Mouse (Mus musculus) midbrain, embryonic 14.5 days (tissue): ENCODE results near the gene Gtpbp4. TPM values are rescaled to one million over a fixed set of nuclear protein-coding genes. Genes with fewer than 3 reads are reported as not detected.

ENCODE experiments used
- ATAC-seq: fragments of 200-750 bp; cut with Nextera tagmentation; 2 replicates; pipeline ENCODE4 v1.8.0; 2017; ENCODE audit warnings: moderate number of reproducible peaks, moderate library complexity; ENCODE audit not compliant: low FRiP score, low TSS enrichment
- DNase-seq: peaks from one replicate; pipeline ENCODE4 v3.0.0-alpha.2; 2015
- H3K27ac ChIP-seq: fragments of 300-500 bp; sonication (generic); replicated peaks from 2 replicates; pipeline ENCODE4 v1.5.1; 2014; ENCODE audit warnings: mild to moderate bottlenecking, low read depth, low read length, moderate library complexity
- H3K27me3 ChIP-seq: fragments of 300-500 bp; sonication (generic); 2 replicates; pipeline ENCODE4 v1.6.1; 2014; ENCODE audit warnings: low read length, control low read depth, mixed read lengths; ENCODE audit not compliant: control insufficient read depth, insufficient read depth
- H3K36me3 ChIP-seq: fragments of 300-500 bp; sonication (generic); 2 replicates; pipeline ENCODE4 v1.6.1; 2014; ENCODE audit warnings: low read length, control low read depth; ENCODE audit not compliant: control insufficient read depth, insufficient read depth
- H3K4me1 ChIP-seq: fragments of 300-500 bp; sonication (generic); 2 replicates; pipeline ENCODE4 v1.6.1; 2014; ENCODE audit warnings: mild to moderate bottlenecking, antibody characterized with exemption, low read length, control low read depth; ENCODE audit not compliant: control insufficient read depth, insufficient read depth
- H3K4me2 ChIP-seq: fragments of 300-500 bp; sonication (generic); 2 replicates; pipeline ENCODE4 v1.6.1; 2014; ENCODE audit warnings: mild to moderate bottlenecking, low read length, moderate library complexity
- H3K4me3 ChIP-seq: fragments of 300-500 bp; sonication (generic); replicated peaks from 2 replicates; pipeline ENCODE4 v1.5.1; 2014; ENCODE audit warnings: low read depth, low read length
- H3K9ac ChIP-seq: fragments of 300-500 bp; sonication (generic); replicated peaks from 2 replicates; pipeline ENCODE4 v1.6.1; 2014; ENCODE audit warnings: mild to moderate bottlenecking, low read length, moderate library complexity
- H3K9me3 ChIP-seq: fragments of 300-500 bp; sonication (generic); 2 replicates; pipeline ENCODE4 v1.6.1; 2016; ENCODE audit warnings: low read length, control low read depth, mixed read lengths; ENCODE audit not compliant: control insufficient read depth
- WGBS: fragments of 180-500 bp; shearing (Covaris S2); extraction: QIAGEN DNeasy Blood & Tissue Kit; methylation state at CpG from one replicate; pipeline ENCODE4 v1.1.7; 2014; 5-methylcytosine and 5-hydroxymethylcytosine counted together
- polyA plus RNA-seq: library from polyadenylated mRNA; unstranded; fragments of >200 nt; fragmentation: Nextera tagmentation; extraction: Ambion mirVana; gene quantifications from 2 replicates; pipeline ENCODE4 v1.2.1, GENCODE M21; 2014

The Gtpbp4 gene
- polyA plus RNA-seq, 1 experiment from 2014 or later, result 79.3 TPM

DNA sequence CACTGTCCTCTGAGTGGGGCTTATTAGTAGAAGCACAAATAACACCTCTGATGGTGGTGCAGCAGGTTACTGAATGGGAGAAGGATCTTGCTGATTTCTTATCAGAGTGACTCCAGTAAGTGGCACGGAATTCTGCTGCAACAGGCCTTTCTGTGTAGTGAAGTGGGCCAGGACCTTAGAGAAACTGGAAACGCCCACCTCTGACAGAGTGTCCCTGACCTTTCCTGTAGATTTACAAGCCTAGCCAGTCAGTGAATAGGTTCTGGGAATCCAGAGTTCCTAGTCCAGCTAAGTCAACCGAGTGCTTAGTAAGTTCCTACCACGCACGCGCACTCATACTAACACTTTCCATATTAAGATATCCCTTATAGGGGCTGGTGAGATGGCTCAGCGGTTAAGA, 25.7 kb upstream of the Gtpbp4 start:
- H3K4me2 ChIP-seq, result no peak overlapping the region
- ATAC-seq, result no peak
- H3K27ac ChIP-seq, result no peak overlapping the region
- no peak for DNase-seq
- no peak overlapping the region for H3K9ac ChIP-seq
- WGBS, result 88% methylated on average over 7 of the region's 7 CpGs
- no peaks in the 10 kb centered on the region for H3K36me3 ChIP-seq
- no peaks in the 10 kb centered on the region for H3K27me3 ChIP-seq
- H3K9me3 ChIP-seq, result no peaks in the 10 kb centered on the region
- no peaks in the 10 kb centered on the region for H3K4me1 ChIP-seq
- H3K4me3 ChIP-seq, result no peak overlapping the region

DNA sequence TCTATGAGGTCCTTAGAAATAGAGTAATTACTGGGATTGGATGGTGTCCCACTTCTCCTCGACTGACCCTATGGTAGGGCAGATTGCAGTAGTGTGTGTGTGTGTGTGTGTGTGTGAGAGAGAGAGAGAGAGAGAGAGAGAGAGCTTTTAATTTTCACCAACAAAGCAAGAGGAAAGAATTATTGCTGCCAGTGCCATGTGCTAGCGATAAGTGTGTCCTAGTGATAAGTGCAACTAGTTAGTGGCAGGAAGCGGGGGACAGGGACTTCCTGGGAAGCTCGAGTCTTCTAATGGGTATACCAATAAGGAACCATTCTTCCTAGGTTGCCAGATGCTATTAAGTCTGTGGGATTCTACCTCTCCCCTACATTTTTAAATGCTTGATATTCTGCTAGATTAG, 23.8 kb upstream of the Gtpbp4 start:
- no peak for ATAC-seq
- no peak overlapping the region for H3K4me3 ChIP-seq
- H3K27me3 ChIP-seq, result no peaks in the 10 kb centered on the region
- H3K9me3 ChIP-seq, result no peaks in the 10 kb centered on the region
- no peaks in the 10 kb centered on the region for H3K36me3 ChIP-seq
- no peak overlapping the region for H3K27ac ChIP-seq
- H3K9ac ChIP-seq, result no peak overlapping the region
- 90% methylated on average over 4 of the region's 4 CpGs for WGBS
- DNase-seq, result no peak
- H3K4me2 ChIP-seq, result no peak overlapping the region
- no peaks in the 10 kb centered on the region for H3K4me1 ChIP-seq

DNA sequence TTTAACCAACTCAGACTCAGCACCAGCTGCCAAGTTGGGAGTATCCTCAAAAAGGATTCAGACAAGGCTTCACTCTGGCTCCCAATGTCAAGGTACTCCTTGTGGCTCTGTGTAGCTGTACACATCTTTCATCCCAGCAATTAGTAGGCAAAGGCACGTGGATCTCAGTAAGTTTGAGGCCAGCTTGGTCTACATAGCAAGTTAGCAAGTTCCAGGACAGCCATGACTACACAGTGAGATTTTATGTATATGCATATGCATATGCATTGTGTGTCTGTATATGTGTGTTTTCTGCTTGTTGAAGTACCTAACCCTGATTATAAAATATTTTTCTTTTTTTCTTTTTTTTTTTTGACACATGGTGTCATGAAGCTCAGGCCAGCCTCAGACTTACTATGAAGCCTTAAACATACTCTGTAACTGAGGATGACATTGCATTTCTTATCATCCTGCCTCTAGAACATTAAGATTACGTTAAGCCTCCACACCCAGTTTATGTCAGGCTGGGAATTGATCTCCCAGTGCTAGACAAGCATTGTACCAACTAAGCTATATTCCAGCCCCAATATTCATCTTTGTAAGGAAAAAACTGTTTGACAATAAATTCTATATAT, 23.2 kb upstream of the Gtpbp4 start:
- H3K4me3 ChIP-seq, result no peak overlapping the region
- no peaks in the 10 kb centered on the region for H3K9me3 ChIP-seq
- no peak for ATAC-seq
- H3K4me2 ChIP-seq, result no peak overlapping the region
- DNase-seq, result no peak
- H3K27ac ChIP-seq, result no peak overlapping the region
- H3K27me3 ChIP-seq, result no peaks in the 10 kb centered on the region
- no peak overlapping the region for H3K9ac ChIP-seq
- no peaks in the 10 kb centered on the region for H3K36me3 ChIP-seq
- H3K4me1 ChIP-seq, result no peaks in the 10 kb centered on the region
- WGBS, result 74% methylated on average over 2 of the region's 2 CpGs

DNA sequence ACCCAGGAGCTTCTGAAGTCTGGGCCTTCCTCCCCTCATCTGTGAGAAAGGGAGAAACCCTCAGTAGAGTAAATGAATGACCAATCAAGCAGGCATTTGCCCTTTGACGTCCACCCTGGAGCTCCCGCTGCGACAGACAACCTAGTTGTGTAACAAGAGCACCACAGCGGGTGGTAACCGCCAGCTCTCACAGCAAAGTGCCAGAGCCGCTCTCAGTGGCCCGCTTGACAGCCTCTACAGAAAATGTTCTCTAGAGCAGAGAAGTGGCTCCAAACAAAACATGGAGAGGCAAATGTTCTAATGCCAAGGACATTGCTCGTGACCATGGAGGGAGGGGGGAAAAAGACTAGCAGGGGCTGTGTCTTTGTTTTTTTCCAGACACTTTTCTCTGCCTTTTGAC, 21.3 kb upstream of the Gtpbp4 start:
- 4% methylated on average over 8 of the region's 8 CpGs for WGBS
- Histone ChIP-seq H3K27me3 (no peaks in the 10 kb centered on the region), H3K9ac (no peak overlapping the region), H3K27ac (no peak overlapping the region), H3K36me3 (no peaks in the 10 kb centered on the region), H3K4me2 (no peak overlapping the region), H3K4me3 (no peak overlapping the region), H3K9me3 (no peaks in the 10 kb centered on the region), H3K4me1 (no peaks in the 10 kb centered on the region)
- DNase-seq, result no peak
- no peak for ATAC-seq

DNA sequence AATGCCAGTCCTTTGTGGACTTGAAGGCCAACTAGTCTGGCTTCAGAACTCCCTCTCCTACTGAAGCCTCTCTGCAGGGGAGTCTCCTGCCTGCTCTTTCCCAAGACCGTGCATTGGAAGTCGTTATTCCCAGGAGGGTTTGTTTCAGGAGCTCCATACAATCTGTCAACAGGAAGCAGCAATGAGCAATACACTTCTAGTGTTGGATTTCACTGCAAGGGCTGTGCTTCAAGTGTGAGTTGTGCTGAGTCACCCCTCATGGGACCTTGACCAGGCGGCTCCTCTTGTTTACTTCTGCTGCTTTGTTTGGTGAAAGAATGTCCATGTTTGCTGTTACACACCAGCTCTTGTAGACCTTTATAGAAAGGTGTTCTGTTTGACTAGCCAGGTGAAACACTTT, 18.5 kb upstream of the Gtpbp4 start:
- H3K36me3 ChIP-seq, result no peaks in the 10 kb centered on the region
- H3K27me3 ChIP-seq, result no peaks in the 10 kb centered on the region
- 53% methylated on average over 3 of the region's 3 CpGs for WGBS
- DNase-seq, result no peak
- H3K4me1 ChIP-seq, result no peaks in the 10 kb centered on the region
- ATAC-seq, result no peak
- H3K4me3 ChIP-seq, result no peak overlapping the region
- H3K27ac ChIP-seq, result no peak overlapping the region
- no peaks in the 10 kb centered on the region for H3K9me3 ChIP-seq
- H3K9ac ChIP-seq, result no peak overlapping the region
- no peak overlapping the region for H3K4me2 ChIP-seq

DNA sequence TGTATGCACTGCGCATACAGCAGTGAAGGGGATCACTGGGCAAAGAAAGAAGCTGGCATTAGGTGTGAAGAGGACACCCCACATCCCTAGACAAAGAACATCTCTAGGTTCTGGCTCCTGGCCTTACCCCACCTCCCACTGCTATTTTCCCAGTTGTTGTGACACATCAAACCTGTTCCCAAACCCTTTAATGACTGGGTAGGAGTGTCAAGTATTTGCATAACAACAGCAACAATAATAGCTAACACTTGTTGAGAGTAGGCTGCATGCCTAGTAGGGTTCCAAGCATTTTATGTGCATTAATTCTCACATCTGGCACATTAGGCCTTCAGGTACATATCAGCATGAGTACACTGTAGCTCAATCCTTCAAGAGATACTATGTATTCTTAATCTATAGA, 17.6 kb upstream of the Gtpbp4 start:
- 74% methylated on average over 1 of the region's 1 CpGs for WGBS

DNA sequence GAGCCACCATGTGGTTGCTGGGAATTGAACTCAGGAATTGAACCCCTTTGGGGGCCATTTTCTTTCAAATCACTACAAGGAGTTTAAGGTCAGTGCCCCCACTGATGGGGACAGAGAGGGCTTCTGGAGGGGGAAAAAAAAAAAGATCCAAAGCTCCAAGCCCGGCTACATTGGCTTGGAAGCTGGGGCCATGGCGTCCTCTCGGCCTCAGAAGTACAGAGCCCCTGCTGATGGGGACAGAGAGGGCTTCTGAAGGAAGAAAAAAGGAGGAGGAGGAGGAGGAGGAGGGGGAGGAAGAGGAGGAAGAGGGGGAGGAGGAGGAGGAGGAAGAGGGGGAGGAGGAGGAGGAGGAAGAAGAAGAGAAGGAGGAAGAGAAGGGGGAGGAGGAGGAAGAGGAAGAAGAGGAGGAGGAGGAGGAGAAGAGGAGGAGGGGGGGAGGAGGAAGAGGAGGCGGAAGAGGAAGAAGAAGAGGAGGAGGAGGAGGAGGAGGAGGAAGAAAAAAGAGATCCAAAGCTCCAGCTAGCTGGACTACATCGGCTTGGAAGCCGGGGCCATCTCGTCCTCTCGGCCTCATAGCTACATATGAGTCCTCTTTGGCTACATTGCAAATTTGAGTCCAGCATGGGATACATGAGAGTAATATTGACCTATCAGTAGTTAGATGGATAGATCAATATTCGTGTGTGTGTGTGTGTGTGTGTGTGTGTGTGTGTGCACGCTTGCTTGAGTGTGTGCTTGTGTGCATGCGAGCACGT, 15.9 kb upstream of the Gtpbp4 start:
- ATAC-seq, result no peak
- H3K4me3 ChIP-seq, result no peak overlapping the region
- 65% methylated on average over 12 of the region's 12 CpGs for WGBS

More for the DNA sequence above, 17.6 kb upstream of the Gtpbp4 start:
- Histone ChIP-seq H3K27me3 (no peaks in the 10 kb centered on the region), H3K36me3 (no peaks in the 10 kb centered on the region), H3K4me1 (no peaks in the 10 kb centered on the region), H3K27ac (no peak overlapping the region), H3K4me2 (no peak overlapping the region), H3K9ac (no peak overlapping the region), H3K4me3 (no peak overlapping the region), H3K9me3 (no peaks in the 10 kb centered on the region)
- ATAC-seq, result no peak
- no peak for DNase-seq

DNA sequence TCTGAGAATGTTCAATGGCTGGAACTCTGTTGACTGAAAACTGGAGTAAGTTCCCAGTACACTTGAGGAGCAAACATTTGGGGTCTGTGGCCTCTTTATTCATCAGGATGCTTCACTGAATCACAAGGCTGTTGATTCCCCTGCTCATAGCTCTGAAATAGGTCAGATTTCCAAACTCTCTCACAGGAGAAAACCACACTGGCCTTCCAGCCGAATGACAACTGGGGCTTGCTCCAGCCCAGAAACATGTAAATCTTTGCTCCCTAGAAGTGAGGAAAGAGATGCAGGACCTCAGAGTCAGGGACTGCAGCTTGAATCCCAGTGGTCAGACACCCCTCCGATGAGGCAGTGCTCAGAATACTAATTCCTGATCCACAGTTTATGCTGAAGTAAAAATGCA, 7.4 kb upstream of the Gtpbp4 start:
- no peak for DNase-seq
- 82% methylated on average over 2 of the region's 2 CpGs for WGBS
- H3K27me3 ChIP-seq, result no peaks in the 10 kb centered on the region
- H3K4me3 ChIP-seq, result no peak overlapping the region
- H3K9ac ChIP-seq, result no peak overlapping the region
- H3K27ac ChIP-seq, result no peak overlapping the region
- no peak for ATAC-seq
- no peaks in the 10 kb centered on the region for H3K4me1 ChIP-seq
- H3K4me2 ChIP-seq, result no peak overlapping the region
- H3K36me3 ChIP-seq, result no peaks in the 10 kb centered on the region
- H3K9me3 ChIP-seq, result no peaks in the 10 kb centered on the region

More for the DNA sequence above, 15.9 kb upstream of the Gtpbp4 start:
- H3K9ac ChIP-seq, result no peak overlapping the region
- peak; percentile 86 for DNase-seq
- no peaks in the 10 kb centered on the region for H3K36me3 ChIP-seq
- no peak overlapping the region for H3K27ac ChIP-seq
- H3K4me1 ChIP-seq, result no peaks in the 10 kb centered on the region
- no peaks in the 10 kb centered on the region for H3K9me3 ChIP-seq
- H3K4me2 ChIP-seq, result no peak overlapping the region
- no peaks in the 10 kb centered on the region for H3K27me3 ChIP-seq

DNA sequence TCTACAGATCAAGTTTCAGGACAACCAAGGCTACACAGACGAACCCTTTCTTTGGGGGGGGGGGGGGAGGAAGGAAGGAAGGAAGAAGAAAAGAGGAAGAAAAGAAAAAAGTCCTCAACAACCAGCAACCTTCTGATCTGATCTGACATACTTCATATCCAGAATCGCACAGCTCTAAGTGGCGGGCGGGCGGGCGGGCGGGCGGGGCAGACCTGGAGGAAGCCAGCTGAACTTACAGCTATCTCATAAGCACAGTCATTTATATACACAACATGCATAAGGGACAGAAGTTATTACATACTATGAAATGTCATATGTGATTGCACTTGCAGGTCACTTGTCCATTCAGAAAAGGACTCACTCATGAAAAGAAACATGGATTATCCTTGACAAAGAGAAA, 3.6 kb upstream of the Gtpbp4 start:
- 94% methylated on average over 8 of the region's 8 CpGs for WGBS
- H3K9ac ChIP-seq, result no peak overlapping the region
- no peak overlapping the region for H3K4me3 ChIP-seq
- ATAC-seq (no peak), DNase-seq (no peak)
- no peaks in the 10 kb centered on the region for H3K9me3 ChIP-seq
- H3K4me2 ChIP-seq, result no peak overlapping the region
- H3K27me3 ChIP-seq, result no peaks in the 10 kb centered on the region
- peaks cover 12% of the 10 kb centered on the region for H3K4me1 ChIP-seq
- no peaks in the 10 kb centered on the region for H3K36me3 ChIP-seq
- no peak overlapping the region for H3K27ac ChIP-seq
